Mouse (Mus musculus): ENCODE data around the gene Zc3h18.

DNA sequence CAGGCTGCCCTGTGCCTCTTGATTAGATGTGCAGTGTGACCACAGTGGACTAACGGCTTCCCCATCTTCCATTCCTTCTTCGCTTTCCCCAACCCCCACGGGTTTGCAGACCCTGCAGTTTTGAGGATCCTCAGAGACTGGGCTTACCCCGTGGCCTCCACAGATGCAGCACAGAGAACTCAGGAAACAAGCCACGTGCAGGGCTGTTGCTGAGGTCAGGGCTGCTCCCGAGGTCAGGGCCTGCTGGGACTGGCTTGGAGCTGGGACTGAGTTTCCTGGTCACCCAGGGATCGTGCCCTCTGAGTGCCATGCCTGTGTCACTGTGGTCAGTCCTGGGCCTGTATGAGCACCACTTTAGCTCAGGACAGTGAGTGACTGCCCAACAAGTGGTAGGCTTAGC, 88.6 kb downstream of the Zc3h18 start:
- TF ChIP-seq CTCF (IDR thresholded peaks at IDR 0.05) = no peak
- TF ChIP-seq EP300 (IDR thresholded peaks at IDR 0.05) = no peak
